Comparison of ENCODE assay signal across 8 mouse cellular contexts in genomic region chr4:150220584-150220983, GRCm38 (mm10). TPM values are rescaled to one million over a fixed set of nuclear protein-coding genes. Genes with fewer than 3 reads are reported as not detected.
DNase-seq lines count a peak whose midpoint lies in the region; ATAC-seq and TF ChIP-seq lines count a peak whose summit lies in the region.

No protein-coding gene starts in this region.

- no peaks in the 10 kb centered on the region for H3K9me3 ChIP-seq in ES-E14 (ENCODE audit: control insufficient read depth, insufficient read depth, low read depth, low read length)
- H3K9me3 ChIP-seq in limb, embryonic 11.5 days (ENCODE audit: control insufficient read depth, low read length): no peaks in the 10 kb centered on the region
- no peaks in the 10 kb centered on the region for H3K9me3 ChIP-seq in neural tube, embryonic 12.5 days
- H3K9me3 ChIP-seq in midbrain, embryonic 16.5 days (replicated peaks; ENCODE audit: control insufficient read depth, low read length, poor library complexity, severe bottlenecking): no peaks in the 10 kb centered on the region

- H3K4me2 ChIP-seq in limb, embryonic 11.5 days (ENCODE audit: low read depth, severe bottlenecking): peak overlapping the region; percentile 39
- peak overlapping the region; percentile 31; the same call in 1 of the 2 replicates for H3K4me2 ChIP-seq in neural tube, embryonic 12.5 days (replicated peaks)
- H3K4me2 ChIP-seq in midbrain, embryonic 16.5 days (ENCODE audit: low read length): no peak overlapping the region

- no peak overlapping the region for H3K27ac ChIP-seq in ES-E14 (ENCODE audit: insufficient read depth, low read depth, low read length, poor library complexity, severe bottlenecking)
- H3K27ac ChIP-seq in limb, embryonic 11.5 days (replicated peaks; ENCODE audit: low read depth, low read length): no peak overlapping the region
- no peak overlapping the region for H3K27ac ChIP-seq in neural tube, embryonic 12.5 days
- H3K27ac ChIP-seq in left cerebral cortex, adult 2 months: no peak overlapping the region
- H3K27ac ChIP-seq in midbrain, embryonic 16.5 days (ENCODE audit: low read length): no peak overlapping the region

- H3K9ac ChIP-seq in ES-E14 (ENCODE audit: insufficient read depth, low read depth, low read length, poor library complexity, severe bottlenecking): peak overlapping the region; percentile 57; the same call in 1 of the 2 replicates
- H3K9ac ChIP-seq in limb, embryonic 11.5 days (ENCODE audit: low read length): no peak overlapping the region
- H3K9ac ChIP-seq in neural tube, embryonic 12.5 days: no peak overlapping the region
- no peak overlapping the region for H3K9ac ChIP-seq in midbrain, embryonic 16.5 days (ENCODE audit: low read depth, low read length)

- peak; percentile 47 for DNase-seq in 3134 (ENCODE audit: extremely low read depth, insufficient read length, low spot score)
- no peak for DNase-seq in ES-E14 (ENCODE audit: low read depth, low spot score)
- peak; percentile 37 for DNase-seq in gastrocnemius, postnatal 14 days
- DNase-seq in limb, embryonic 11.5 days (ENCODE audit: low spot score): peak; percentile 60
- DNase-seq in right cerebral cortex, postnatal 25 days: no peak
- DNase-seq in left cerebral cortex, adult 2 months (ENCODE audit: extremely low spot score in 1 of 2, low spot score in 2 of 2): no peak

- 15% methylated on average over 11 of the region's 11 CpGs for WGBS in limb, embryonic 11.5 days
- WGBS in neural tube, embryonic 12.5 days: 23% methylated on average over 11 of the region's 11 CpGs
- WGBS in midbrain, embryonic 16.5 days: 21% methylated on average over 11 of the region's 11 CpGs

- H3K36me3 ChIP-seq in ES-E14 (ENCODE audit: control insufficient read depth, insufficient read depth, low read length, poor library complexity, severe bottlenecking): no peaks in the 10 kb centered on the region
- H3K36me3 ChIP-seq in limb, embryonic 11.5 days (ENCODE audit: control insufficient read depth, insufficient read depth, low read length): no peaks in the 10 kb centered on the region
- no peaks in the 10 kb centered on the region for H3K36me3 ChIP-seq in neural tube, embryonic 12.5 days
- no peaks in the 10 kb centered on the region for H3K36me3 ChIP-seq in midbrain, embryonic 16.5 days (ENCODE audit: control insufficient read depth, insufficient read depth, low read length)

- TF ChIP-seq CTCF in left cerebral cortex, adult 2 months (IDR thresholded peaks at IDR 0.05): no peak

- H3K27me3 ChIP-seq in limb, embryonic 11.5 days (ENCODE audit: control insufficient read depth, insufficient read depth, low read length): no peaks in the 10 kb centered on the region
- no peaks in the 10 kb centered on the region for H3K27me3 ChIP-seq in neural tube, embryonic 12.5 days (replicated peaks)
- no peaks in the 10 kb centered on the region for H3K27me3 ChIP-seq in midbrain, embryonic 16.5 days (ENCODE audit: control insufficient read depth, insufficient read depth, low read depth, low read length)

- H3K4me1 ChIP-seq in ES-E14 (ENCODE audit: control insufficient read depth in 2 of 2, insufficient read depth in 2 of 2, low read length in 2 of 2, poor library complexity in 1 of 2): peaks cover 4 to 5% of the 10 kb centered on the region in 2 experiments; a peak in 1 of 4 replicates
- H3K4me1 ChIP-seq in limb, embryonic 11.5 days (ENCODE audit: control insufficient read depth, insufficient read depth, low read length): peaks cover 4% of the 10 kb centered on the region; the same call in 1 of the 2 replicates
- H3K4me1 ChIP-seq in neural tube, embryonic 12.5 days: no peaks in the 10 kb centered on the region
- no peaks in the 10 kb centered on the region for H3K4me1 ChIP-seq in midbrain, embryonic 16.5 days (ENCODE audit: control insufficient read depth, insufficient read depth, low read length)

- in situ Hi-C loops in ES-E14 (cut with MboI; ENCODE audit: low sequenced_read_pairs in 2 of 2, unreplicated experiment in 2 of 2): no loop called here

- 0 out of 2 replicates have a peak, but pooled peaks have one; percentile 32 for ATAC-seq in limb, embryonic 11.5 days (ENCODE audit: insufficient number of reproducible peaks, low FRiP score, low TSS enrichment, low read depth)
- no peak for ATAC-seq in neural tube, embryonic 12.5 days (ENCODE audit: low FRiP score, low read depth)
- ATAC-seq in midbrain, embryonic 16.5 days: no peak

- peak overlapping the region; percentile 38 to 54 for H3K4me3 ChIP-seq in ES-E14 (ENCODE audit: insufficient read depth in 1 of 2, low read depth in 1 of 2, low read length in 2 of 2, poor library complexity in 1 of 2, severe bottlenecking in 1 of 2)
- H3K4me3 ChIP-seq in limb, embryonic 11.5 days (ENCODE audit: low read depth, low read length): 0 out of 2 replicates have a peak overlapping the region, but pooled peaks have one; percentile 8
- H3K4me3 ChIP-seq in neural tube, embryonic 12.5 days: no peak overlapping the region
- no peak overlapping the region for H3K4me3 ChIP-seq in left cerebral cortex, adult 2 months
- no peak overlapping the region for H3K4me3 ChIP-seq in midbrain, embryonic 16.5 days (ENCODE audit: low read depth, low read length)

- intact Hi-C loops in gastrocnemius, postnatal 14 days (cut with DNase I; ENCODE audit: low total_unique reads): no loop called here
- intact Hi-C loops in left cerebral cortex, adult 2 months (cut with DNase I): loop anchor here (10.0 kb wide), 1 partner anchor 186 kb away; no protein-coding TSS in a partner anchor

TF ChIP-seq in ES-E14, 5 proteins besides CTCF, POLR2A, EP300 and RAD21:
- TF ChIP-seq HCFC1 (IDR thresholded peaks at IDR 0.05; ENCODE audit: borderline replicate concordance, insufficient read depth, low read length) (no peak), MAFK (IDR thresholded peaks at IDR 0.05; ENCODE audit: insufficient read depth, low read depth, low read length) (no peak)
TF ChIP-seq in ES-E14: peak in this region for 0.

RNA-seq across cellular contexts. Expression of gene Eno1, which starts 15.9 kb away (rescaled TPM):
- total RNA-seq in ES-E14 (2012; rRNA removed): 824 and 994 TPM in 2 replicates
- total RNA-seq in gastrocnemius, postnatal 14 days (2021): 100 to 1,000 TPM; 371 to 430 TPM
- polyA plus RNA-seq in limb, embryonic 11.5 days (2014; fragmentation: Nextera tagmentation; extraction: Ambion mirVana): 2,196 and 2,311 TPM in 2 replicates
- 1,428 and 1,431 TPM in 2 replicates for polyA plus RNA-seq in neural tube, embryonic 12.5 days (2016; fragmentation: Nextera tagmentation; extraction: Ambion mirVana)
- 100 to 1,000 TPM; 410 TPM for total RNA-seq in left cerebral cortex, adult 2 months (2021)
- 1,096 and 1,142 TPM in 2 replicates for polyA plus RNA-seq in midbrain, embryonic 16.5 days (2015; fragmentation: Nextera tagmentation; extraction: Ambion mirVana)

RNA-seq across cellular contexts. Expression of gene Car6, which starts 19.5 kb away (rescaled TPM):
- total RNA-seq in ES-E14 (2012; rRNA removed): 0.18 and 0.21 TPM in 2 replicates
- total RNA-seq in gastrocnemius, postnatal 14 days (2021): under 1 TPM in 1 of 2 experiments, not detected in 1; 0.29 TPM
- 0.09 and 0.34 TPM in 2 replicates for polyA plus RNA-seq in limb, embryonic 11.5 days (2014; fragmentation: Nextera tagmentation; extraction: Ambion mirVana)
- 0.38 TPM in 1 of 2 replicates, not detected in the other for polyA plus RNA-seq in neural tube, embryonic 12.5 days (2016; fragmentation: Nextera tagmentation; extraction: Ambion mirVana)
- total RNA-seq in left cerebral cortex, adult 2 months (2021): not detected
- polyA plus RNA-seq in midbrain, embryonic 16.5 days (2015; fragmentation: Nextera tagmentation; extraction: Ambion mirVana): not detected in 2 replicates

Comparison
In these comparisons a context has a peak if more than half of its experiments do, and no peak if none do; other contexts are left out.
1. DNase-seq: peak in 3134 (single experiment), gastrocnemius, postnatal 14 days (single experiment) and limb, embryonic 11.5 days (single experiment); none in ES-E14 (single experiment), right cerebral cortex, postnatal 25 days (single experiment) and left cerebral cortex, adult 2 months (0 of 2).
2. H3K4me3 ChIP-seq: peak in ES-E14 (2 of 2) and limb, embryonic 11.5 days (single experiment); none in neural tube, embryonic 12.5 days (single experiment), left cerebral cortex, adult 2 months (single experiment) and midbrain, embryonic 16.5 days (single experiment).